Mouse (Mus musculus) forebrain, embryonic 14.5 days (tissue): ENCODE results near the gene Pmm1. TPM values are rescaled to one million over a fixed set of nuclear protein-coding genes. Genes with fewer than 3 reads are reported as not detected.
"Not testable (repeated sequence)": the region's sequence is repeated elsewhere in the genome, so short reads cannot be mapped to it uniquely, and the experiment has no call there.

Source experiments
- ATAC-seq: fragments of 200-750 bp; cut with Nextera tagmentation; 2 replicates; pipeline ENCODE4 v1.8.0; 2017; ENCODE audit warnings: mild to moderate bottlenecking, moderate library complexity
- DNase-seq: peaks from one replicate; pipeline ENCODE4 v3.0.0-alpha.2; 2015; ENCODE audit warnings: low spot score
- H3K27ac ChIP-seq: fragments of 300-500 bp; sonication (generic); 2 replicates; pipeline ENCODE4 v1.5.1; 2014; ENCODE audit warnings: low read depth, mild to moderate bottlenecking, control low read depth, low read length, moderate library complexity
- H3K27me3 ChIP-seq: fragments of 300-500 bp; sonication (generic); replicated peaks from 2 replicates; pipeline ENCODE4 v1.6.1; 2014; ENCODE audit warnings: low read length, control low read depth, mixed read lengths; ENCODE audit not compliant: control insufficient read depth, insufficient read depth
- H3K36me3 ChIP-seq: fragments of 300-500 bp; sonication (generic); 2 replicates; pipeline ENCODE4 v1.6.1; 2014; ENCODE audit warnings: low read length, control low read depth; ENCODE audit not compliant: control insufficient read depth, insufficient read depth
- H3K4me1 ChIP-seq: fragments of 300-500 bp; sonication (generic); 2 replicates; pipeline ENCODE4 v1.6.1; 2014; ENCODE audit warnings: antibody characterized with exemption, low read length, control low read depth; ENCODE audit not compliant: control insufficient read depth, insufficient read depth
- H3K4me2 ChIP-seq: fragments of 300-500 bp; sonication (generic); 2 replicates; pipeline ENCODE4 v1.6.1; 2014; ENCODE audit warnings: mild to moderate bottlenecking, control low read depth, low read length
- H3K4me3 ChIP-seq: fragments of 300-500 bp; sonication (generic); 2 replicates; pipeline ENCODE4 v1.5.1; 2014; ENCODE audit warnings: low read depth, low read length, control low read depth
- H3K9ac ChIP-seq: fragments of 300-500 bp; sonication (generic); 2 replicates; pipeline ENCODE4 v1.6.1; 2014; ENCODE audit warnings: mild to moderate bottlenecking, low read length, control low read depth, moderate library complexity
- H3K9me3 ChIP-seq: fragments of 300-500 bp; sonication (generic); replicated peaks from 2 replicates; pipeline ENCODE4 v1.6.1; 2016; ENCODE audit warnings: low read length, control low read depth, mixed read lengths; ENCODE audit not compliant: control insufficient read depth
- WGBS: fragments of 180-500 bp; shearing (Covaris S2); extraction: QIAGEN DNeasy Blood & Tissue Kit; methylation state at CpG from one replicate; pipeline ENCODE4 v1.1.7; 2014; 5-methylcytosine and 5-hydroxymethylcytosine counted together
- polyA plus RNA-seq: library from polyadenylated mRNA; unstranded; fragments of >200 nt; fragmentation: Nextera tagmentation; extraction: Ambion mirVana; gene quantifications from 2 replicates; pipeline ENCODE4 v1.2.1, GENCODE M21; 2014

Gene Pmm1
- polyA plus RNA-seq, 1 experiment from 2014 or later, result 92.6 TPM

DNA sequence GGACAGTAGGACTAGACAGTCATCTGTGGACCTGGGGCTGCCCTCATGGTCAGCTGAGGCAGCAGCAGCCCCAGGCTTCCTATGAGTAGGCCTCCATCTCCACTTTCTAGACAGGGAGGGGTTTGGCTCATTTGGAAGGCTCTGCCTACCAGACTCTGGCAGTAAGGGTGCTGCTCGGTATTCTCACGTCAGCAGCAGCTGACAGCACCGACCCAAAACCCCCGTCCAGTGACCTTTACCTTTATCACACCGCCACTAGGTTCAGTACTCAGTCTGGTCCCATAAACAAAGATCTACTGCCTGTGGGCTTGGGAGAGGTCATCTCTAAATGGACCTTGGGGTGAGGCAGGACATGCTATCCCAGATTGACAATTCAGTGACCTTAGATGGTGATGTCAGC lies 45.1 kb downstream of the Pmm1 start:
- Histone ChIP-seq H3K27me3 (no peaks in the 10 kb centered on the region), H3K9me3 (no peaks in the 10 kb centered on the region), H3K9ac (no peak overlapping the region), H3K4me1 (no peaks in the 10 kb centered on the region), H3K36me3 (peaks cover 79% of the 10 kb centered on the region), H3K4me2 (no peak overlapping the region), H3K27ac (no peak overlapping the region), H3K4me3 (no peak overlapping the region)
- 85% methylated on average over 5 of the region's 5 CpGs for WGBS
- ATAC-seq (no peak), DNase-seq (no peak)

DNA sequence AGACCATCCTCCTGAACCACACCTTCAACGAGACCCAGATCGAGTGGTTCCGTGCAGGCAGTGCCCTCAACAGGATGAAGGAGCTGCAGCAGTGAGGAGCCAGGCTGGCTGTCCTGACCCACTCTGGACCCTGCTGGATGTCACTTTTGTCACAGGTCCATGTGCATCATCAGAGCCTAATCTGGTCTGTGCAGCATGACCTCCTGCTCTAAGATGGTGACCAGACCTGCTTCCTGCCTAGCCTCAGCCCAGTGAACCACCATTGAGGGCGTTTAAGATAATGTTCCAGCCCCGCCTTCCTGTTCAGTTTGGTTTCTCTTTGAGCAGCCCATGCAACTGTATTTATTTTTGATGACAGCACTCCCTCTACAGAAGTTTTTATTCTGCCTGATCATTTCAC lies 46.1 kb downstream of the Pmm1 start:
- 91% methylated on average over 5 of the region's 5 CpGs for WGBS
- H3K36me3 ChIP-seq, result peaks cover 88% of the 10 kb centered on the region

DNA sequence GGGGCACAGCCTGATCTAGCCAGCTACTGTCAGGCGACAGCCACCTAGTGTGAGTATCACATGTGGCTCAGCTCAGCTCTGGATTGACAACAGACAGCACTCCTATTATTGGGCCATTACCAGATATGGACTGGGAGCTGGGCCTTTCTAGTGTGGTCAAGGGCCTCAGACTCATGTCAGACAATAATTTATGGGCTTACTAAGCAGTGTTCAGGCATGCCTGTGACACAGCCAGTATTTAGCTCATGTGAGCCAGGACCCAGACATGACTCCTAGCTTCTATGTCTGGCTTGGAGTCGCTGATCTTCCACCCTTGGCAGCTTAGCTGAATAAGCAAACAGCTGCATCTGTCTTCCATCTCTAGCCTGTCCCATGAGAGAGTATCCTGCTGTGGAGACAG lies 48.2 kb downstream of the Pmm1 start:
- peaks cover 97% of the 10 kb centered on the region for H3K36me3 ChIP-seq
- no peak for ATAC-seq
- H3K9me3 ChIP-seq, result no peaks in the 10 kb centered on the region
- H3K4me3 ChIP-seq, result no peak overlapping the region
- H3K27ac ChIP-seq, result no peak overlapping the region
- no peak for DNase-seq
- H3K4me1 ChIP-seq, result no peaks in the 10 kb centered on the region
- H3K4me2 ChIP-seq, result no peak overlapping the region
- no peaks in the 10 kb centered on the region for H3K27me3 ChIP-seq
- no peak overlapping the region for H3K9ac ChIP-seq
- WGBS, result 91% methylated on average over 2 of the region's 2 CpGs

More for the DNA sequence above, 46.1 kb downstream of the Pmm1 start:
- H3K9ac ChIP-seq, result no peak overlapping the region
- no peaks in the 10 kb centered on the region for H3K27me3 ChIP-seq
- DNase-seq (no peak), ATAC-seq (no peak)
- H3K4me1 ChIP-seq, result no peaks in the 10 kb centered on the region
- H3K4me2 ChIP-seq, result no peak overlapping the region
- no peak overlapping the region for H3K4me3 ChIP-seq
- H3K27ac ChIP-seq, result no peak overlapping the region
- no peaks in the 10 kb centered on the region for H3K9me3 ChIP-seq

DNA sequence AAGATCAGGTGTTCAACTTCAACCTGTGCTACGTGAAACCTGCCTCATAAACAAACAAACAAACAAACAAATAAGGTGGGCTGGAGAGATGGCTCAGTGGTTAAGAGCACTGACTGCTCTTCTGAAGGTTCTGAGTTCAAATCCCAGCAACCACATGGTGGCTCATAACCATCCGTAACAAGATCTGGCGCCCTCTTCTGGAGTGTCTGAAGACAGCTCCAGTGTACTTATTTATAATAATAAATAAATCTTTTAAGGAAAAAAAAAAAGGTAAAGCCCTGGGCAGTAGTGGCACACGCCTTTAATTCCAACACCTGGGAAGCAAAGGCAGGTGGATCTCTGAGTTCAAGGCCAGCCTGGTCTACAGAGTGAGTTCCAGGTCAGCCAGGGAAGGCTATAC lies 52.0 kb downstream of the Pmm1 start:
- not testable (repeated sequence) for H3K27me3 ChIP-seq, ATAC-seq, DNase-seq, H3K4me1 ChIP-seq, H3K9me3 ChIP-seq, H3K27ac ChIP-seq, H3K4me2 ChIP-seq, H3K9ac ChIP-seq, H3K4me3 ChIP-seq
- 87% methylated on average over 4 of the region's 4 CpGs for WGBS
- peaks cover 97% of the 10 kb centered on the region for H3K36me3 ChIP-seq

DNA sequence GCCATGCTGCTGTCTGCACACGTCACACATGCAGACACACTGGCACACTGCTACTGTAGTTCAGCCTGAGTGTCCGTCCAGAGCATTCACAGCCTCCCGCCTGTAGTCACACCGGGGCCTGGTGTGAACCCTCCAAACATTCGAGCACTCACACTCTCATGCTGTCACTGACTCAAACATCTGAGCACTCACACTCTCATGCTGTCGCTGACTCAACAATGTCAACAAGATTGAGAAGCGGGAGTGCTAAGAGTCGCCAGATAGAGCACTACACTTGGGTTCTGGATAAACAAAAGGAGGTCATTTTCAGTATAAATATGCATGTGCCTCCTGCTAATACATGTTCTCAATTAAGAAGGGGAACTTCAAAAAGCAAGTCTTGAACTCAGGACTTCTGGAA lies 52.8 kb downstream of the Pmm1 start:
- Histone ChIP-seq H3K4me1 (no peaks in the 10 kb centered on the region), H3K9ac (no peak overlapping the region), H3K4me2 (no peak overlapping the region), H3K36me3 (peaks cover 97% of the 10 kb centered on the region), H3K27me3 (no peaks in the 10 kb centered on the region), H3K27ac (no peak overlapping the region), H3K9me3 (no peaks in the 10 kb centered on the region), H3K4me3 (no peak overlapping the region)
- ATAC-seq (no peak), DNase-seq (no peak)
- 95% methylated on average over 8 of the region's 8 CpGs for WGBS

DNA sequence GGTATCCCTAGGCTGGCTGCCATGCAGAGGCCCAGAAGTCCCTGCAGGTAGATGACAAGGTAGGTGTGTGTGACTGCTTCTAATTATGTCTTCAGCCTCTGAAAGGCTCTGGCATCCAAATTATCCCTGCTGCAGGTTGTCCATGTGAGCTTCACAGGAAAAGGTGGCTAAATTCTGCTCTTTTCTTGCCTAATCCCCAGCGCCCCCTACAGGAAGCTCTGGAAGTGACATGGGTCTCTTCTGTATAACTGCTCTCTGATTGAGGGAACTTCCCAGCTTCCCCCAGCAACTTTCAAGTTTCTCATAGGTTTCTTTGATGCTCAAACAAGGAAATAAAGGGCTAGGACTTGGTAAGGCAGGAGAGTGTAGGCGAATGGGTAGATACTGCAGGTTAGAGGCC lies 55.8 kb downstream of the Pmm1 start:
- WGBS, result 36% methylated on average over 2 of the region's 2 CpGs

More for the DNA sequence above, 55.8 kb downstream of the Pmm1 start:
- H3K9ac ChIP-seq, result no peak overlapping the region
- no peak overlapping the region for H3K4me3 ChIP-seq
- ATAC-seq (no peak), DNase-seq (peak; percentile 76)
- H3K27me3 ChIP-seq, result no peaks in the 10 kb centered on the region
- no peak overlapping the region for H3K4me2 ChIP-seq
- H3K36me3 ChIP-seq, result peaks cover 96% of the 10 kb centered on the region
- H3K9me3 ChIP-seq, result no peaks in the 10 kb centered on the region
- H3K27ac ChIP-seq, result no peak overlapping the region
- no peaks in the 10 kb centered on the region for H3K4me1 ChIP-seq

Other genes with a start within 250 kb of the Pmm1 start
- 49.9 and 65.9 TPM in 2 replicates for gene Zc3h7b, start 215.9 kb downstream of the Pmm1 start, polyA plus RNA-seq
- 108 and 118 TPM in 2 replicates for gene Rangap1, start 215.4 kb downstream of the Pmm1 start, polyA plus RNA-seq
- gene Tef, start 158.5 kb downstream of the Pmm1 start, polyA plus RNA-seq, result 15.1 and 18.1 TPM in 2 replicates
- 11.1 and 17.0 TPM in 2 replicates for gene Tob2, start 102.1 kb downstream of the Pmm1 start, polyA plus RNA-seq
- 153 and 202 TPM in 2 replicates for gene Phf5a, start 89.0 kb downstream of the Pmm1 start, polyA plus RNA-seq
- gene Aco2, start 88.6 kb downstream of the Pmm1 start, polyA plus RNA-seq, result 204 and 231 TPM in 2 replicates
- 99.6 and 110 TPM in 2 replicates for gene Polr3h, start 34.7 kb downstream of the Pmm1 start, polyA plus RNA-seq
- 72.8 and 110 TPM in 2 replicates for gene Csdc2, start 24.2 kb downstream of the Pmm1 start, polyA plus RNA-seq
- gene 1700029P11Rik, start 19.6 kb upstream of the Pmm1 start, polyA plus RNA-seq, result not detected in 2 replicates
- 55.4 and 56.9 TPM in 2 replicates for gene Xrcc6, start 26.9 kb upstream of the Pmm1 start, polyA plus RNA-seq
- 33.4 and 39.5 TPM in 2 replicates for gene Desi1, start 72.9 kb upstream of the Pmm1 start, polyA plus RNA-seq
- 295 and 348 TPM in 2 replicates for gene Snu13, start 86.7 kb upstream of the Pmm1 start, polyA plus RNA-seq
- gene 4930407I10Rik, start 98.2 kb upstream of the Pmm1 start, polyA plus RNA-seq, result not detected in 2 replicates
- gene Mei1, start 109.1 kb upstream of the Pmm1 start, polyA plus RNA-seq, result not detected in 2 replicates
- 12.8 and 15.5 TPM in 2 replicates for gene Ccdc134, start 167.0 kb upstream of the Pmm1 start, polyA plus RNA-seq
- gene Srebf2, start 186.3 kb upstream of the Pmm1 start, polyA plus RNA-seq, result 99.6 and 139 TPM in 2 replicates